Mouse (Mus musculus) adipose tissue, adult 10 weeks (tissue): Measurements from ENCODE around the gene Olfr98. TPM values are rescaled to one million over a fixed set of nuclear protein-coding genes. Genes with fewer than 3 reads are reported as not detected.

Source experiments
- polyA plus RNA-seq: library from polyadenylated mRNA; stranded (reverse); fragments of 350-450 nt; fragmentation: Illumina TruSeq; extraction: RNeasy Lipid Tissue Mini Kit (QIAGEN cat#74804); gene quantifications from one replicate; pipeline ENCODE4 v1.2.3, GENCODE M21; 2014; ENCODE audit warnings: low read depth, low replicate concordance

Olfr98 gene
- polyA plus RNA-seq = not detected

GRCm38 (mm10) chr17:37263626-37264025, at the start of gene Olfr98:
TSS of gene Olfr98 (minus strand) at chr17:37263749.

DNA sequence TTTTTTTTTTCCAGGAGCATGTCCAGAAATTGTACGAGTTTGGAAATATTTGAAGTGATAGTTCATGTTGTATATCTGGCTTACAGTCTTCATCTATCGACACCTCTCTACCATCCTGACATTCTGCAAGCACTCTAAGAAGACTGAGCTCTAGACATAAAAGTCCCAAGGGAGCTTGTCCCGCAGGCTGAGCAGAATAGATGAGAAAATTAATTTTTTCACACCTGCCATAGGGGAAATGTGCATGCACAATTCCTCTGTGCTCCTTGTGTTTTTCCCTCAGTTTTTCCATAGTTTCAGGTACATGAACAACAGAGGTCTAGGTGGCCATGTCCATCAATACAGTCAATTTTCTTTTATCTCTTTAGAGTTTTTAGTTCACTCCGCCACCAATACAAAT, 40.7 kb upstream of the Olfr98 start, which contains the start of gene Olfr101:
Olfr101 (minus strand) TSS at position 101 of the 400 bp plus-strand sequence.

DNA sequence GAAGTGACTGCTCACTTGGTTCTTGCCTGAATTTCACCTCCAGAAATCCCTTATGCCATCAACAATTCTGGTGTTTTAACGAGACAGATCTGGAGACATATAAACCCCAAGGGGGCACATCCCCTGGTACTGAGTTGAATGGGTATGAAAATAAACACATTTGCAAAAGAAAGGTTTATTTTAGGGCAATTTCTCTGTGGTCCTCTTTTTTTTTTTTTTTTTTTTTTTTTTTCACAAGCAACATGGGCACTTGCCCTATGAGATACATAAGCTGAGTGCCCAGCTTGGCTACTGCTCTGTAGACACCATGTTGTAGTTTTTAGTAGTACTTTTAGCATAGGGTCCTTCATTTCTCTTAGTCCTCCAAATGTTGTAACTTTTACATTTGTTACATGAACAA, 19.8 kb upstream of the Olfr98 start, which contains the start of gene Olfr99:
Olfr99 (minus strand) TSS at position 101 of the 400 bp plus-strand sequence.

DNA sequence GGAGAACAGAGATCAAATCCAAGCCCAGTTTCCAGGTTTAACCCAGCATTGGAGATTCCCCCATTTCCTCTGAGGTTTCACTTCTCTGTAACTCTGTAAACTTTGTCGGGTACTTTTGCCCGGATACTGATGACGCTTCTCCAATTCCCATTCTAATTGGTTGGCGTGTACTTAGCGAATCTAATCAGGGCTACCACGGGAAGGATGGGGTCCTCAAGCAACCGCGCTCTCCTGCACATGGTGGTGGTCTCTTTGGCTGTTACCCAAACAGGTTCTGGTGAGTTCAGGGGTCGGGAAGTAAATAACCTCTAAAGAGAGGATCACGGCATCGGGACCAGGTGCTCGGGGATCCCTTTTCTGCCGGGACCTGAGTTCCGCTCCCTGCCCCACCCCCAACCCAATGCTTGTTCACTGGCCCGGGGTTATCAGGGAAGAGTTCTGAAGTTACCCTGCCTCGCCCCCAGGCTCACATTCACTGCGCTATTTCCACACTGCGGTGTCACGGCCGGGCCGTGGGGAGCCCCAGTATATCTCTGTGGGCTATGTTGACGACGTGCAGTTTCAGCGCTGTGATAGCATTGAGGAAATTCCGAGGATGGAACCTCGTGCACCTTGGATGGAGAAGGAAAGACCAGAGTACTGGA, 6.6 kb upstream of the Olfr98 start, which contains the start of gene H2-M3:
H2-M3 (plus strand) TSS at position 163 of the 644 bp plus-strand sequence.

GRCm38 (mm10) chr17:37237230-37237629, 26.3 kb downstream of the Olfr98 start, which contains the start of gene Olfr97:
TSS of gene Olfr97 (minus strand) at chr17:37237330.

DNA sequence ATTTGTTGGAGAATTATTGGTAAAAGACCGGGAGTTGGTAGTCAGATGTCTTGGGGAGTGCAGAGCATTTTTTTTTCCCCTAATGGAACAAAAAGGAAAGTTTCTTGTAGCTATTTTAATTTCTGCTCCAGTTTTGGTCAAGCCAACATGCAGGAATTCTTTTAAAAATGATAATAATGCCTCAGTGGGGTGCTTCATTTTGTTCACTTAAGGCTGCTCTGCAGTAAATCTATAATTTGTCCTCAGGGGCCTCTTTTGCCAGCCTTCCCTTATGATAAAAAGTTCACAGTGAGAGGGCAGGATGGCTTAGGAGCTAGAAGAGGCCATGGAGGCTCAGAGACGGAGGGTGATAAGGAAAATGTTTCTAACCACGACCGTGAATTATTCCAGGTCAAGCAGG, 43.7 kb downstream of the Olfr98 start, which contains the start of gene Olfr96:
Olfr96 (plus strand) TSS at position 301 of the 400 bp plus-strand sequence.

DNA sequence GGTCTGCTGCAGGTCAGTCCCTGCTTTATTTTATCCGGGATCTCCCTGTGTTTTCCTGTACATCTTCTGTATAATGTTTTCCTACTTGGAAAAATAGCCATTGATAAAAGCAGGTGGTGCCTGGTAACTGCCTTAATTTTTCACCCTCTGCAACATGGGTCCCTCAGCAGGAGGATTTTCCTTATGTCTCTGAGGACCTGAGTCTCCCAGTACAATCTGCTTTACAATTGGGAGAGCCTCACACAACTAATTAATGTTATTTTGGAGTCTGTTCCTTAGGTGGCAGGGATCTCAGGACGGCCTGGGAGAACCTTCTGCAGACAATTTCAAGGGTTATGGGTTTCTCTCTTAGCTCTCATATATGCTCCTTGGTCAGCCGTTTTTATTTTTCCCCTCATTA, 50.5 kb downstream of the Olfr98 start, which contains the start of gene Olfr95:
Olfr95 (minus strand) TSS at position 101 of the 400 bp plus-strand sequence.

Other genes with a start within 250 kb of the Olfr98 start
- gene Mog, start 240.4 kb downstream of the Olfr98 start, polyA plus RNA-seq = not detected
- 23.9 TPM for gene Gabbr1, start 217.8 kb downstream of the Olfr98 start, polyA plus RNA-seq
- gene Olfr90, start 175.2 kb downstream of the Olfr98 start, polyA plus RNA-seq = not detected
- gene Olfr91, start 165.5 kb downstream of the Olfr98 start, polyA plus RNA-seq = not detected
- not detected for gene Olfr92, start 143.7 kb downstream of the Olfr98 start, polyA plus RNA-seq
- gene Olfr93, start 102.3 kb downstream of the Olfr98 start, polyA plus RNA-seq = not detected
- gene Ubd, start 69.9 kb downstream of the Olfr98 start, polyA plus RNA-seq = 3.3 TPM
- gene Olfr94, start 62.8 kb downstream of the Olfr98 start, polyA plus RNA-seq = not detected
- not detected for gene Olfr95, start 50.6 kb downstream of the Olfr98 start, polyA plus RNA-seq
- not detected for gene Olfr96, start 43.6 kb downstream of the Olfr98 start, polyA plus RNA-seq
- not detected for gene Olfr97, start 26.4 kb downstream of the Olfr98 start, polyA plus RNA-seq
- gene H2-M3, start 6.5 kb upstream of the Olfr98 start, polyA plus RNA-seq = 8.0 TPM
- gene Olfr99, start 19.7 kb upstream of the Olfr98 start, polyA plus RNA-seq = not detected
- not detected for gene Olfr101, start 40.6 kb upstream of the Olfr98 start, polyA plus RNA-seq
- not detected for gene Olfr102, start 53.3 kb upstream of the Olfr98 start, polyA plus RNA-seq
- not detected for gene Olfr103, start 75.9 kb upstream of the Olfr98 start, polyA plus RNA-seq
- gene Olfr104-ps, start 95.8 kb upstream of the Olfr98 start, polyA plus RNA-seq = not detected
- gene Olfr105-ps, start 115.3 kb upstream of the Olfr98 start, polyA plus RNA-seq = not detected
- not detected for gene Olfr106-ps, start 126.6 kb upstream of the Olfr98 start, polyA plus RNA-seq
- gene Olfr107, start 135.5 kb upstream of the Olfr98 start, polyA plus RNA-seq = not detected
- gene Olfr108, start 181.7 kb upstream of the Olfr98 start, polyA plus RNA-seq = not detected
- not detected for gene Olfr109, start 195.2 kb upstream of the Olfr98 start, polyA plus RNA-seq
- not detected for gene H2-M2, start 219.8 kb upstream of the Olfr98 start, polyA plus RNA-seq
- gene Olfr110, start 228.7 kb upstream of the Olfr98 start, polyA plus RNA-seq = not detected
- gene Olfr111, start 244.3 kb upstream of the Olfr98 start, polyA plus RNA-seq = not detected